31 mouse cellular contexts compared by ENCODE assay signal in genomic region chr10:117026176-117026575, GRCm38 (mm10). TPM values are rescaled to one million over a fixed set of nuclear protein-coding genes. Genes with fewer than 3 reads are reported as not detected.
DNase-seq lines count a peak whose midpoint lies in the region; ATAC-seq and TF ChIP-seq lines count a peak whose summit lies in the region.
"Had no signal": no experiment of that assay in that cellular context is flagged by ENCODE, and none has a peak within 500 bp of the region (broad histone marks: within the 10 kb centered on the region; RNA-seq: fewer than 3 reads in every experiment).

No protein-coding gene starts in this region.

- H3K4me3 ChIP-seq in lung, adult 2 months (replicated peaks; ENCODE audit: extremely low read depth, low read depth, low read length) = no peak overlapping the region
- H3K4me3 ChIP-seq: embryonic facial prominence, embryonic 15.5 days; erythroblast, embryonic 14.5 days; forebrain, embryonic 10.5 days; heart, adult 2 months; heart, embryonic 12.5 days; hindbrain, embryonic 10.5 days; hindbrain, embryonic 15.5 days had no signal

- no peak for TF ChIP-seq POLR2A in lung, adult 2 months (IDR thresholded peaks at IDR 0.05; ENCODE audit: borderline replicate concordance, extremely low read depth, low read depth, low read length)

- WGBS in lung, adult 2 months = 66% methylated on average over 8 of the region's 8 CpGs

- ATAC-seq in frontal cortex, adult (ENCODE audit: low TSS enrichment) = peak; percentile 64; the same call in 1 of the 2 replicates
- ATAC-seq in megakaryocyte-erythroid progenitor cell, adult 5-6 weeks (replicated peaks; ENCODE audit: low FRiP score, low TSS enrichment, poor library complexity, severe bottlenecking) = peak; percentile 41
- ATAC-seq: CD4-positive, CD25-positive, alpha-beta regulatory T cell, adult 4 months; forebrain, embryonic 14.5 days; intestine, embryonic 16.5 days; Patski had no signal

- no peak for TF ChIP-seq CTCF in lung, adult 2 months (IDR thresholded peaks at IDR 0.05; ENCODE audit: insufficient read depth, low read length)

- no peaks in the 10 kb centered on the region for H3K4me1 ChIP-seq in lung, adult 2 months (ENCODE audit: control insufficient read depth, insufficient read depth, low read length)
- H3K4me1 ChIP-seq: embryonic facial prominence, embryonic 15.5 days had no signal

- DNase-seq in frontal cortex, postnatal 10 days (ENCODE audit: low spot score in 2 of 2) = no peak
- peak; percentile 11 for DNase-seq in CD4-positive helper T cell, adult 2 months (ENCODE audit: low read depth, low spot score)
- DNase-seq in ZHBTc4 (ENCODE audit: low read depth, low spot score) = peak; percentile 53
- no peak for DNase-seq in Muller cell, postnatal 12 days (ENCODE audit: inconsistent ontology term)
- no peak for DNase-seq in lung, adult 2 months
- DNase-seq in layer of hippocampus, postnatal 25 days (ENCODE audit: extremely low spot score in 1 of 2, low spot score in 1 of 2) = no peak
- DNase-seq: adrenal gland, adult 8-10 months; cerebellum, postnatal 10 days; embryo, embryonic 11 days; gastrocnemius, postnatal 10 days; heart, adult 2 months had no signal

RNA-seq across cellular contexts. Expression of gene Lrrc10, which starts 19.0 kb away (rescaled TPM):
- total RNA-seq in megakaryocyte-erythroid progenitor cell, adult 5-6 weeks (2014; fragmentation: Nextera tagmentation) = not detected in 2 replicates
- not detected in 2 replicates for total RNA-seq in megakaryocyte-erythroid progenitor cell, adult 5-6 weeks (2017)
- polyA plus RNA-seq in lung, adult 2 months (2012; rRNA removed) = 1.1 and 2.4 TPM in 2 replicates
- under 1 TPM in 1 of 2 experiments, not detected in 1; 0.33 TPM for total RNA-seq in layer of hippocampus, postnatal 25 days (2021)
- total RNA-seq: adrenal gland, adult 8-10 months; adrenal gland, postnatal 4 days; common myeloid progenitor, adult 5-6 weeks; G1E; gastrocnemius, postnatal 10 days had no signal
- polyA plus RNA-seq: CD4-positive, CD25-positive, alpha-beta regulatory T cell, adult 4 months; embryonic facial prominence, embryonic 11.5 days; erythroblast, embryonic 14.5 days; forebrain, embryonic 10.5 days; forebrain, embryonic 14.5 days; hindbrain, embryonic 10.5 days; hindbrain, embryonic 15.5 days; intestine, embryonic 16.5 days; Patski had no signal

RNA-seq across cellular contexts. Expression of gene Cct2, which starts 37.4 kb away (rescaled TPM):
- 545 and 559 TPM in 2 replicates for total RNA-seq in megakaryocyte-erythroid progenitor cell, adult 5-6 weeks (2014; fragmentation: Nextera tagmentation)
- 707 and 779 TPM in 2 replicates for total RNA-seq in megakaryocyte-erythroid progenitor cell, adult 5-6 weeks (2017)
- polyA plus RNA-seq in lung, adult 2 months (2012; rRNA removed) = 36.0 and 56.1 TPM in 2 replicates
- total RNA-seq in layer of hippocampus, postnatal 25 days (2021) = 100 to 1,000 TPM; 175 to 190 TPM

RNA-seq across cellular contexts. Expression of gene Best3, which starts 40.1 kb away (rescaled TPM):
- not detected in 2 replicates for total RNA-seq in megakaryocyte-erythroid progenitor cell, adult 5-6 weeks (2014; fragmentation: Nextera tagmentation)
- total RNA-seq in megakaryocyte-erythroid progenitor cell, adult 5-6 weeks (2017) = not detected in 2 replicates
- 2.2 and 3.4 TPM in 2 replicates for polyA plus RNA-seq in lung, adult 2 months (2012; rRNA removed)
- total RNA-seq in layer of hippocampus, postnatal 25 days (2021) = 1 to 10 TPM; 1.8 to 2.7 TPM
- total RNA-seq: common myeloid progenitor, adult 5-6 weeks; G1E had no signal
- polyA plus RNA-seq: CD4-positive, CD25-positive, alpha-beta regulatory T cell, adult 4 months; erythroblast, embryonic 14.5 days; forebrain, embryonic 10.5 days; forebrain, embryonic 14.5 days; G1E; hindbrain, embryonic 10.5 days; intestine, embryonic 16.5 days; Patski had no signal

RNA-seq across cellular contexts. Expression of gene Gm10271, which starts 53.8 kb away (rescaled TPM):
- not detected in 2 replicates for total RNA-seq in megakaryocyte-erythroid progenitor cell, adult 5-6 weeks (2014; fragmentation: Nextera tagmentation)
- total RNA-seq in megakaryocyte-erythroid progenitor cell, adult 5-6 weeks (2017) = not detected in 2 replicates
- polyA plus RNA-seq in lung, adult 2 months (2012; rRNA removed) = not detected in 2 replicates
- not detected for total RNA-seq in layer of hippocampus, postnatal 25 days (2021)
- total RNA-seq: adrenal gland, adult 8-10 months; adrenal gland, postnatal 4 days; common myeloid progenitor, adult 5-6 weeks; G1E; gastrocnemius, postnatal 10 days; gastrocnemius, postnatal 4 days; heart, adult 2 months; heart, postnatal 25 days had no signal
- polyA plus RNA-seq: brain, embryonic 14.5 days; CD4-positive, CD25-positive, alpha-beta regulatory T cell, adult 4 months; embryonic facial prominence, embryonic 11.5 days; embryonic facial prominence, embryonic 15.5 days; erythroblast, embryonic 14.5 days; forebrain, embryonic 10.5 days; forebrain, embryonic 14.5 days; G1E; heart, adult 2 months; heart, embryonic 12.5 days; heart, embryonic 16.5 days; hindbrain, embryonic 10.5 days; hindbrain, embryonic 15.5 days; intestine, embryonic 16.5 days; Patski had no signal

Comparison
In these comparisons a context has a peak if more than half of its experiments do, and no peak if none do; other contexts are left out.
1. DNase-seq: peak in CD4-positive helper T cell, adult 2 months (single experiment) and ZHBTc4 (single experiment); none in frontal cortex, postnatal 10 days (0 of 2), Muller cell, postnatal 12 days (single experiment), lung, adult 2 months (single experiment) and layer of hippocampus, postnatal 25 days (0 of 2).